Mouse (Mus musculus): ENCODE results near the gene Tspan3.

DNA sequence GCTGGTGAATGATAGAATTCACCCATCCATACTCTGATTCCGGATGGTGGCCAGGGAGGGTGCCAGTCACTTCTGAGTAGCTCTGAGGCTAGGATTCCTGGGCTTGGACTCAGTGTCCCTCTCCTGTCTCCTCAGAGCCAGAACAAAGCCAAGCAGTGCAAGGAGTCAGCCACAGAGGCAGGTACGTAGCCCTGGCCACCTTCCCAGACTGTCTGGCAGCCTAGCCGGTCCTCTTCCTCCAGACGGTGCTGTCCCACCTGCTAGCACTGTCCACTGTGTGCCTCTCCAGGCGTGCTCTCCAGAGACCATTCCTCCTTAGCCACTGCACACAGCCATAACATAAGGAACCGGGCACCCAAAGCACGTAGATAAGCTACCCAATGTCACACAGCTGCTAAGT is 41.7 kb downstream of the Tspan3 start:
- TF ChIP-seq CTCF (IDR thresholded peaks at IDR 0.05; ENCODE audit: low read depth) (no peak), EP300 (optimal IDR thresholded peaks at IDR 0.05) (no peak)
